Mouse (Mus musculus) lung, adult 2 months (tissue): ENCODE measurements around the gene Ifrd2. TPM values are rescaled to one million over a fixed set of nuclear protein-coding genes. Genes with fewer than 3 reads are reported as not detected.
"Not testable (repeated sequence)": the region's sequence is repeated elsewhere in the genome, so short reads cannot be mapped to it uniquely, and the experiment has no call there.

Experiments
- DNase-seq: peaks from one replicate; pipeline ENCODE4 v3.0.0; 2022
- H3K4me1 ChIP-seq: fragments of 200-500 bp; 2 replicates; pipeline ENCODE4 v1.6.1; 2011; ENCODE audit warnings: low read length; ENCODE audit not compliant: control insufficient read depth, insufficient read depth
- H3K4me3 ChIP-seq: fragments of 200-500 bp; replicated peaks from 2 replicates; pipeline ENCODE3; 2011; ENCODE audit warnings: low read depth, mild to moderate bottlenecking, control low read depth, low read length; ENCODE audit errors: extremely low read depth
- CTCF ChIP-seq: fragments of 200-500 bp; IDR thresholded peaks from 2 replicates; pipeline ENCODE4 v1.5.1; 2011; ENCODE audit warnings: mild to moderate bottlenecking, low read length, control low read depth; ENCODE audit not compliant: insufficient read depth
- POLR2A ChIP-seq: fragments of 200-500 bp; IDR thresholded peaks from 2 replicates; pipeline ENCODE4 v1.6.1; 2011; ENCODE audit warnings: low read depth, mild to moderate bottlenecking, control low read depth, low read length, borderline replicate concordance; ENCODE audit errors: extremely low read depth
- WGBS: fragments of 180-500 bp; shearing (Covaris S2); methylation state at CpG from one replicate; pipeline ENCODE4 v1.1.7; 2018; 5-methylcytosine and 5-hydroxymethylcytosine counted together
- polyA plus RNA-seq: library from polyadenylated mRNA; depleted of rRNA; stranded (reverse); fragments of >200 nt; gene quantifications from 2 replicates; pipeline ENCODE4 v1.2.3, GENCODE M21; 2012

Gene Ifrd2
- polyA plus RNA-seq, 1 experiment: 41.8 TPM

GRCm38 (mm10) chr9:107571534-107572326 is 15.7 kb upstream of the Ifrd2 start:
- no peak for DNase-seq
- TF ChIP-seq CTCF: no peak
- TF ChIP-seq POLR2A: no peak; the same call in 1 of the 2 replicates
- Histone ChIP-seq H3K4me3 (peak overlapping the region; percentile 91), H3K4me1 (peaks cover 18% of the 10 kb centered on the region)
- 74% methylated on average over 22 of the region's 22 CpGs for WGBS

GRCm38 (mm10) chr9:107572327-107572662 is 15.1 kb upstream of the Ifrd2 start:
- H3K4me1 ChIP-seq: peaks cover 18% of the 10 kb centered on the region
- no peak for DNase-seq
- no peak overlapping the region for H3K4me3 ChIP-seq
- 93% methylated on average over 2 of the region's 2 CpGs for WGBS
- no peak for TF ChIP-seq CTCF
- TF ChIP-seq POLR2A: no peak

- 90% methylated on average over 6 of the region's 6 CpGs for WGBS
- H3K4me3 ChIP-seq, DNase-seq: not testable (repeated sequence)
Measured at GRCm38 (mm10) chr9:107573774-107574173, 13.7 kb upstream of the Ifrd2 start.

GRCm38 (mm10) chr9:107575579-107576356 is 11.7 kb upstream of the Ifrd2 start:
- TF ChIP-seq CTCF: no peak
- Histone ChIP-seq H3K4me3 (no peak overlapping the region), H3K4me1 (peaks cover 17% of the 10 kb centered on the region)
- DNase-seq: no peak
- 64% methylated on average over 14 of the region's 14 CpGs for WGBS

More at GRCm38 (mm10) chr9:107573774-107574173, 13.7 kb upstream of the Ifrd2 start:
- H3K4me1 ChIP-seq: peaks cover 24% of the 10 kb centered on the region

GRCm38 (mm10) chr9:107576357-107577107 is 10.9 kb upstream of the Ifrd2 start, which contains the start of gene Hyal1:
Gene Hyal1 (plus strand): TSS chr9:107576927.
- TF ChIP-seq POLR2A: peak; percentile 89; the same call in 1 of the 2 replicates
- TF ChIP-seq CTCF: no peak
- DNase-seq: peak; percentile 71
- peaks cover 16% of the 10 kb centered on the region for H3K4me1 ChIP-seq
- WGBS: 11% methylated on average over 16 of the region's 16 CpGs
- H3K4me3 ChIP-seq: peak within 1 kb of the TSS; percentile 63

GRCm38 (mm10) chr9:107577871-107578270 is 9.6 kb upstream of the Ifrd2 start:
- no peak for DNase-seq
- no peak for TF ChIP-seq POLR2A
- no peak for TF ChIP-seq CTCF
- 91% methylated on average over 10 of the region's 10 CpGs for WGBS
- Histone ChIP-seq H3K4me3 (no peak overlapping the region), H3K4me1 (peaks cover 15% of the 10 kb centered on the region; the same call in 1 of the 2 replicates)

- WGBS: 77% methylated on average over 3 of the region's 3 CpGs
- no peak for TF ChIP-seq CTCF
- TF ChIP-seq POLR2A: no peak
- Histone ChIP-seq H3K4me1 (peaks cover 15% of the 10 kb centered on the region; the same call in 1 of the 2 replicates), H3K4me3 (no peak within 1 kb of the TSS)
- DNase-seq: no peak
Measured at GRCm38 (mm10) chr9:107578587-107578986, 8.9 kb upstream of the Ifrd2 start, which contains the start of gene Naa80. Gene Naa80 (plus strand): TSS chr9:107578887.

GRCm38 (mm10) chr9:107579023-107579900 is 8.2 kb upstream of the Ifrd2 start:
- Histone ChIP-seq H3K4me1 (peaks cover 15% of the 10 kb centered on the region; the same call in 1 of the 2 replicates), H3K4me3 (no peak overlapping the region)
- DNase-seq: no peak
- no peak for TF ChIP-seq CTCF
- no peak for TF ChIP-seq POLR2A
- 93% methylated on average over 14 of the region's 14 CpGs for WGBS
